20 mouse cellular contexts compared by ENCODE assay signal in genomic region chr5:133683021-133683420, GRCm38 (mm10).
A peak's percentile ranks its signal among the peaks of the same experiment; 100 is the strongest.
DNase-seq lines count a peak whose midpoint lies in the region; ATAC-seq and TF ChIP-seq lines count a peak whose summit lies in the region.
"Had no signal": no experiment of that assay in that cellular context is flagged by ENCODE, and none has a peak within 500 bp of the region (broad histone marks: within the 10 kb centered on the region; RNA-seq: fewer than 3 reads in every experiment).

No protein-coding gene starts in this region.

- no peaks in the 10 kb centered on the region for H3K36me3 ChIP-seq in midbrain, postnatal 0 days (ENCODE audit: insufficient read depth, low read length)
- H3K36me3 ChIP-seq in midbrain, embryonic 13.5 days = no peaks in the 10 kb centered on the region
- no peaks in the 10 kb centered on the region for H3K36me3 ChIP-seq in neural tube, embryonic 11.5 days (ENCODE audit: control insufficient read depth, insufficient read depth, low read length)
- H3K36me3 ChIP-seq: embryonic facial prominence, embryonic 12.5 days; forebrain, embryonic 12.5 days; heart, embryonic 13.5 days had no signal

- WGBS in midbrain, postnatal 0 days = 73% methylated on average over 10 of the region's 10 CpGs
- 81% methylated on average over 10 of the region's 10 CpGs for WGBS in midbrain, embryonic 13.5 days
- WGBS in neural tube, embryonic 11.5 days = 55% methylated on average over 10 of the region's 10 CpGs

- no peaks in the 10 kb centered on the region for H3K9me3 ChIP-seq in midbrain, postnatal 0 days (ENCODE audit: low read length)
- H3K9me3 ChIP-seq in midbrain, embryonic 13.5 days = no peaks in the 10 kb centered on the region
- H3K9me3 ChIP-seq in neural tube, embryonic 11.5 days (ENCODE audit: control insufficient read depth, low read length) = no peaks in the 10 kb centered on the region
- H3K9me3 ChIP-seq: embryonic facial prominence, embryonic 12.5 days; forebrain, embryonic 12.5 days; heart, embryonic 13.5 days had no signal

- no peak overlapping the region for H3K9ac ChIP-seq in midbrain, postnatal 0 days (replicated peaks; ENCODE audit: low read length, poor library complexity, severe bottlenecking)
- H3K9ac ChIP-seq in midbrain, embryonic 13.5 days (replicated peaks) = no peak overlapping the region
- H3K9ac ChIP-seq in neural tube, embryonic 11.5 days (ENCODE audit: low read length) = no peak overlapping the region
- H3K9ac ChIP-seq: embryonic facial prominence, embryonic 12.5 days; forebrain, embryonic 12.5 days; heart, embryonic 13.5 days had no signal

- no peaks in the 10 kb centered on the region for H3K4me1 ChIP-seq in midbrain, postnatal 0 days (ENCODE audit: insufficient read depth, low read length)
- 0 out of 2 replicates have a peak, but pooled peaks cover 4% of the 10 kb centered on the region for H3K4me1 ChIP-seq in midbrain, embryonic 13.5 days (replicated peaks)
- no peaks in the 10 kb centered on the region; the same call in 1 of the 2 replicates for H3K4me1 ChIP-seq in neural tube, embryonic 11.5 days (ENCODE audit: control insufficient read depth, insufficient read depth, low read length)
- H3K4me1 ChIP-seq: embryonic facial prominence, embryonic 12.5 days; forebrain, embryonic 12.5 days; heart, embryonic 13.5 days had no signal

- ATAC-seq in midbrain, postnatal 0 days (ENCODE audit: low FRiP score) = no peak
- ATAC-seq in midbrain, embryonic 13.5 days = no peak
- ATAC-seq in neural tube, embryonic 11.5 days (ENCODE audit: insufficient read depth, low FRiP score, low TSS enrichment) = no peak
- ATAC-seq in erythroid progenitor cell, adult 5-6 weeks (replicated peaks; ENCODE audit: low FRiP score, poor library complexity, severe bottlenecking) = no peak
- ATAC-seq in activated CD4-positive, CD25-positive, alpha-beta regulatory T cell, adult 4 months = no peak
- ATAC-seq: forebrain, embryonic 16.5 days; hindbrain, embryonic 16.5 days; inflammation-experienced regulatory T-cells, adult 6 months; intestine, postnatal 0 days had no signal

- no peaks in the 10 kb centered on the region for H3K27me3 ChIP-seq in midbrain, postnatal 0 days (ENCODE audit: insufficient read depth, low read length)
- 0 out of 2 replicates have a peak, but pooled peaks cover 2% of the 10 kb centered on the region for H3K27me3 ChIP-seq in midbrain, embryonic 13.5 days
- H3K27me3 ChIP-seq in neural tube, embryonic 11.5 days (ENCODE audit: control insufficient read depth, insufficient read depth, low read length) = no peaks in the 10 kb centered on the region
- H3K27me3 ChIP-seq: embryonic facial prominence, embryonic 12.5 days; heart, embryonic 13.5 days had no signal

- no peak for TF ChIP-seq CTCF in midbrain, postnatal 0 days (IDR thresholded peaks at IDR 0.05)

- no peak overlapping the region for H3K4me2 ChIP-seq in midbrain, postnatal 0 days (ENCODE audit: low read depth, low read length, poor library complexity, severe bottlenecking)
- H3K4me2 ChIP-seq in midbrain, embryonic 13.5 days (replicated peaks) = no peak overlapping the region
- H3K4me2 ChIP-seq in neural tube, embryonic 11.5 days (ENCODE audit: low read depth) = no peak overlapping the region
- H3K4me2 ChIP-seq: embryonic facial prominence, embryonic 12.5 days; forebrain, embryonic 12.5 days; heart, embryonic 13.5 days had no signal

- no peak overlapping the region for H3K4me3 ChIP-seq in midbrain, postnatal 0 days (ENCODE audit: low read depth, low read length)
- no peak overlapping the region for H3K4me3 ChIP-seq in midbrain, embryonic 13.5 days (replicated peaks)
- H3K4me3 ChIP-seq in neural tube, embryonic 11.5 days (ENCODE audit: low read depth, low read length) = no peak overlapping the region
- H3K4me3 ChIP-seq: embryonic facial prominence, embryonic 12.5 days; forebrain, embryonic 12.5 days; gastrocnemius, adult 2 months; heart, embryonic 13.5 days had no signal

- H3K27ac ChIP-seq in midbrain, postnatal 0 days (ENCODE audit: low read depth, low read length) = no peak overlapping the region
- no peak overlapping the region for H3K27ac ChIP-seq in midbrain, embryonic 13.5 days
- no peak overlapping the region for H3K27ac ChIP-seq in neural tube, embryonic 11.5 days (ENCODE audit: low read depth, low read length)
- H3K27ac ChIP-seq: embryonic facial prominence, embryonic 12.5 days; forebrain, embryonic 12.5 days; gastrocnemius, adult 2 months; heart, embryonic 13.5 days had no signal

- peak; percentile 53 for DNase-seq in embryo, embryonic 10 days (ENCODE audit: low spot score)
- no peak for DNase-seq in embryo, embryonic 9.5 days (ENCODE audit: extremely low spot score)
- peak; percentile 15 for DNase-seq in midbrain, postnatal 0 days (ENCODE audit: low spot score)
- peak; percentile 59 for DNase-seq in forelimb bud, embryonic 11.5 days (ENCODE audit: low read depth, low spot score)
- peak; percentile 37 for DNase-seq in neural tube, embryonic 11.5 days (ENCODE audit: low spot score)
- DNase-seq: adrenal gland, postnatal 14 days; cerebellum, adult 18-20 months; gastrocnemius, adult 2 months; gastrocnemius, postnatal 25 days; heart, postnatal 4 days had no signal
